Mouse (Mus musculus) right cerebral cortex, adult 2 months (tissue): ENCODE measurements at regions not wholly inside any gene's neighbourhood (a gene's known extent, or its start where the extent isn't known, plus 50 kb on each side); places are given as distances from the start of the nearest gene placed in this dataset.
A peak's percentile ranks its signal among the peaks of the same experiment; 100 is the strongest.

Experiments
- DNase-seq, 2 experiments: peaks; one replicate each; pipeline ENCODE4 v3.0.0; 2021 to 2022; ENCODE audit warnings: low spot score in 2 of 2

GRCm38 (mm10) chr6:116896132-116896630, 179.5 kb upstream of the Tmem72 start:
- no peak for DNase-seq

- peak; percentile 10 to 43 for DNase-seq
Observed at GRCm38 (mm10) chr6:116901816-116902215, 185.1 kb upstream of the Tmem72 start.

GRCm38 (mm10) chr6:116902371-116902770, 185.7 kb upstream of the Tmem72 start:
- no peak for DNase-seq

- DNase-seq, result peak; percentile 6 to 8
Observed at GRCm38 (mm10) chr6:116906426-116907172, 189.9 kb upstream of the Tmem72 start.

- DNase-seq, result no peak
Observed at GRCm38 (mm10) chr6:116910607-116911006, 193.9 kb upstream of the Tmem72 start.

GRCm38 (mm10) chr6:116912161-116912560, 195.4 kb upstream of the Tmem72 start:
- DNase-seq, result no peak

- no peak for DNase-seq
Observed at GRCm38 (mm10) chr6:116914073-116914472, 197.4 kb upstream of the Tmem72 start.

GRCm38 (mm10) chr6:116935024-116935423, 218.3 kb upstream of the Tmem72 start:
- no peak for DNase-seq

- DNase-seq, result no peak
Observed at GRCm38 (mm10) chr6:116941576-116941975, 224.9 kb upstream of the Tmem72 start.

GRCm38 (mm10) chr6:116942696-116943095, 225.6 kb upstream of the Cxcl12 start:
- no peak for DNase-seq

- DNase-seq, result no peak
Observed at GRCm38 (mm10) chr6:116946083-116946732, 222.1 kb upstream of the Cxcl12 start.

- no peak for DNase-seq
Observed at GRCm38 (mm10) chr6:116959611-116960010, 208.7 kb upstream of the Cxcl12 start.

- no peak for DNase-seq
Observed at GRCm38 (mm10) chr6:116960641-116961040, 207.7 kb upstream of the Cxcl12 start.

- DNase-seq, result no peak
Observed at GRCm38 (mm10) chr6:116966436-116966835, 201.9 kb upstream of the Cxcl12 start.

GRCm38 (mm10) chr6:116969381-116969910, 198.9 kb upstream of the Cxcl12 start:
- DNase-seq, result no peak

GRCm38 (mm10) chr6:116974841-116975240, 193.5 kb upstream of the Cxcl12 start:
- no peak for DNase-seq

GRCm38 (mm10) chr6:116980349-116980995, 187.9 kb upstream of the Cxcl12 start:
- DNase-seq, result no peak

- no peak for DNase-seq
Observed at GRCm38 (mm10) chr6:116985147-116985737, 183.1 kb upstream of the Cxcl12 start.

GRCm38 (mm10) chr6:116986266-116987000, 181.9 kb upstream of the Cxcl12 start:
- no peak for DNase-seq

GRCm38 (mm10) chr6:116987243-116987642, 181.1 kb upstream of the Cxcl12 start:
- no peak for DNase-seq
